Mouse (Mus musculus): ENCODE measurements around the gene Ppp1r16b.

- TF ChIP-seq CTCF (IDR thresholded peaks at IDR 0.05; ENCODE audit: low read depth, low read length): no peak
- no peak for TF ChIP-seq GATA2 (IDR thresholded peaks at IDR 0.05; ENCODE audit: borderline replicate concordance, low read depth, low read length)
- no peak for TF ChIP-seq GATA1 (IDR thresholded peaks at IDR 0.05; ENCODE audit: borderline replicate concordance, low read length)
- no peak for TF ChIP-seq TAL1 (conservative IDR thresholded peaks at IDR 0.05; ENCODE audit: low read depth, low read length)
- no peak for TF ChIP-seq POLR2AphosphoS5 (IDR thresholded peaks at IDR 0.05; ENCODE audit: insufficient replicate concordance, low read depth, low read length)
Measured at GRCm38 (mm10) chr2:158692191-158692590, 27.0 kb downstream of the Ppp1r16b start.
